Mouse (Mus musculus) myocyte (in vitro differentiated cells): Measurements from ENCODE around the gene Sh3kbp1. TPM values are rescaled to one million over a fixed set of nuclear protein-coding genes. Genes with fewer than 3 reads are reported as not detected.
A peak's percentile ranks its signal among the peaks of the same experiment; 100 is the strongest.

Experiments
- H3K27me3 ChIP-seq: one replicate; pipeline ENCODE4 v1.6.1; 2011; ENCODE audit not compliant: control insufficient read depth, insufficient read depth, insufficient read length
- H3K36me3 ChIP-seq: one replicate; pipeline ENCODE4 v1.6.1; 2011; ENCODE audit not compliant: control insufficient read depth, insufficient read depth
- H3K4me2 ChIP-seq: one replicate; pipeline ENCODE4 v1.6.1; 2011; ENCODE audit warnings: low read depth, control low read depth
- H3K4me3 ChIP-seq: one replicate; pipeline ENCODE4 v1.5.1; 2011; ENCODE audit warnings: mild to moderate bottlenecking, control low read depth, moderate library complexity
- H3K79me2 ChIP-seq: one replicate; pipeline ENCODE4 v1.6.1; 2011; ENCODE audit not compliant: control insufficient read depth, insufficient read depth
- H3ac ChIP-seq: one replicate; pipeline ENCODE4 v1.6.1; 2011; ENCODE audit not compliant: control insufficient read depth, insufficient read length
- CEBPB ChIP-seq: IDR thresholded peaks from 2 replicates; pipeline ENCODE4 v1.6.1; 2011; ENCODE audit warnings: mild to moderate bottlenecking, moderate library complexity; ENCODE audit not compliant: poor library complexity, insufficient read depth, severe bottlenecking
- E2F4 ChIP-seq: IDR thresholded peaks from one replicate; pipeline ENCODE4 v1.6.1; 2011; ENCODE audit warnings: mild to moderate bottlenecking, control low read depth, moderate library complexity; ENCODE audit not compliant: insufficient read depth
- MAX ChIP-seq: IDR thresholded peaks from one replicate; pipeline ENCODE4 v1.6.1; 2011; ENCODE audit warnings: low read depth, mild to moderate bottlenecking, control low read depth
- MYOD1 ChIP-seq, 3 experiments: IDR thresholded peaks; one replicate each; pipeline ENCODE4 v1.6.1; 2011; ENCODE audit warnings: control low read depth in 2 of 3, low read depth in 2 of 3, mild to moderate bottlenecking in 2 of 3, moderate library complexity in 1 of 3; ENCODE audit not compliant: insufficient read length in 2 of 3, control insufficient read depth in 1 of 3
- MYOG ChIP-seq, 3 experiments: IDR thresholded peaks; one replicate each; pipeline ENCODE4 v1.6.1; 2011; ENCODE audit warnings: control low read depth in 2 of 3, low read depth in 2 of 3, mild to moderate bottlenecking in 2 of 3; ENCODE audit not compliant: insufficient read length in 2 of 3, control insufficient read depth in 1 of 3, insufficient read depth in 1 of 3
- POLR2A ChIP-seq: IDR thresholded peaks from one replicate; pipeline ENCODE4 v1.6.1; 2011; ENCODE audit warnings: low read depth, mild to moderate bottlenecking, control low read depth, moderate library complexity; ENCODE audit not compliant: insufficient read length
- POLR2AphosphoS2 ChIP-seq: IDR thresholded peaks from one replicate; pipeline ENCODE4 v1.6.1; 2011; ENCODE audit warnings: low read depth, control low read depth; ENCODE audit not compliant: insufficient read length
- REST ChIP-seq: IDR thresholded peaks from one replicate; pipeline ENCODE4 v1.6.1; 2011; ENCODE audit warnings: mild to moderate bottlenecking, control low read depth, moderate library complexity; ENCODE audit not compliant: insufficient read depth, insufficient read length
- SRF ChIP-seq: IDR thresholded peaks from one replicate; pipeline ENCODE4 v1.6.1; 2011; ENCODE audit warnings: low read depth; ENCODE audit not compliant: control insufficient read depth, insufficient read length
- TCF12 ChIP-seq: IDR thresholded peaks from one replicate; pipeline ENCODE4 v1.6.1; 2011; ENCODE audit warnings: mild to moderate bottlenecking, control low read depth; ENCODE audit not compliant: poor library complexity, insufficient read depth, severe bottlenecking
- TCF3 ChIP-seq: IDR thresholded peaks from one replicate; pipeline ENCODE4 v1.6.1; 2011; ENCODE audit warnings: low read depth, control low read depth; ENCODE audit not compliant: insufficient read length
- USF1 ChIP-seq: IDR thresholded peaks from one replicate; pipeline ENCODE4 v1.6.1; 2011; ENCODE audit warnings: low read depth, mild to moderate bottlenecking, control low read depth, moderate library complexity
- polyA plus RNA-seq: library from polyadenylated mRNA; unstranded; fragments of >200 nt; fragmentation: generic; extraction: Trizol; gene quantifications from one replicate; pipeline ENCODE4 v1.2.1, GENCODE M21; 2012; ENCODE audit warnings: missing spikeins

Sh3kbp1 gene
- polyA plus RNA-seq, 1 experiment = 31.7 TPM

DNA sequence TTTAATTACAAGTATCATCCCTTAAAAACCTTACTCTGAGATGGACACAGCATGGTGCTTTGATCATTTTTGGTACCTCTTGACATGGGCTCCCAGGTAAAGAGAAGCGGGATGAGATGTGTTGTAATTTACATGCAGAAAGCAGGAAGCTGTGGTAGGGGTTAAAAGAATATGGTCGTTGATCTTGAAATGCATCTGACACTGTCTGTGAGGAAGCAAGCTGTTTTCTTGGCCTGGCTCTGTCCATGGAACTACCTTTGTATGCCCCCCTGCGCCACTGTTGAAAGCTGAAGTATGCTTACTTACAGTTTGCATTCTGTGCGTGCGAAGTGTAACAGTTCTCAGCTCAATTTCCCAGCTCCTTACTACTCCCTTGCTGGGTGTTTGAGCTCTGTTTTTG lies 61.6 kb downstream of the Sh3kbp1 start:
- Histone ChIP-seq H3ac (no peak overlapping the region), H3K79me2 (peaks cover 11% of the 10 kb centered on the region), H3K27me3 (no peaks in the 10 kb centered on the region), H3K36me3 (no peaks in the 10 kb centered on the region), H3K4me2 (no peak overlapping the region), H3K4me3 (no peak overlapping the region)
- TF ChIP-seq MYOD1 (IDR thresholded peaks at IDR 0.05; ENCODE audit: control insufficient read depth in 1 of 3, insufficient read length in 2 of 3, low read depth in 2 of 3) = no peak
- no peak for TF ChIP-seq POLR2A
- TF ChIP-seq E2F4 = no peak
- TF ChIP-seq SRF = no peak
- TF ChIP-seq POLR2AphosphoS2 = no peak
- TF ChIP-seq USF1 = no peak
- no peak for TF ChIP-seq REST
- TF ChIP-seq MYOG (IDR thresholded peaks at IDR 0.05; ENCODE audit: control insufficient read depth in 1 of 3, insufficient read depth in 1 of 3, insufficient read length in 2 of 3, low read depth in 2 of 3) = no peak
- TF ChIP-seq TCF12 = no peak
- no peak for TF ChIP-seq CEBPB
- TF ChIP-seq MAX = no peak
- TF ChIP-seq TCF3 = no peak

- Histone ChIP-seq H3K27me3 (no peaks in the 10 kb centered on the region), H3K4me3 (no peak overlapping the region), H3K79me2 (peaks cover 22% of the 10 kb centered on the region), H3K4me2 (no peak overlapping the region), H3ac (no peak overlapping the region), H3K36me3 (no peaks in the 10 kb centered on the region)
- peak in 1 of 3 experiments; percentile 28 for TF ChIP-seq MYOG (IDR thresholded peaks at IDR 0.05; ENCODE audit: control insufficient read depth in 1 of 3, insufficient read depth in 1 of 3, insufficient read length in 2 of 3, low read depth in 2 of 3)
- no peak for TF ChIP-seq MAX
- TF ChIP-seq SRF = no peak
- TF ChIP-seq POLR2AphosphoS2 = no peak
Measured at GRCm38 (mm10) chrX:159689785-159690416, 62.8 kb downstream of the Sh3kbp1 start.

GRCm38 (mm10) chrX:159693126-159693525 lies 66.1 kb downstream of the Sh3kbp1 start:
- H3K36me3 ChIP-seq = no peaks in the 10 kb centered on the region
- H3ac ChIP-seq = no peak overlapping the region
- peaks cover 28% of the 10 kb centered on the region for H3K79me2 ChIP-seq
- H3K4me3 ChIP-seq = no peak overlapping the region
- no peaks in the 10 kb centered on the region for H3K27me3 ChIP-seq
- H3K4me2 ChIP-seq = no peak overlapping the region
- TF ChIP-seq TCF12 = no peak
- no peak for TF ChIP-seq POLR2AphosphoS2

- TF ChIP-seq MYOG (IDR thresholded peaks at IDR 0.05; ENCODE audit: control insufficient read depth in 1 of 3, insufficient read depth in 1 of 3, insufficient read length in 2 of 3, low read depth in 2 of 3) (no peak), CEBPB (no peak), USF1 (no peak), TCF12 (no peak), MAX (no peak), E2F4 (no peak), REST (no peak), POLR2A (no peak), POLR2AphosphoS2 (no peak), SRF (no peak), TCF3 (no peak), MYOD1 (IDR thresholded peaks at IDR 0.05; ENCODE audit: control insufficient read depth in 1 of 3, insufficient read length in 2 of 3, low read depth in 2 of 3) (no peak)
- peak overlapping the region; percentile 49 for H3K4me2 ChIP-seq
- H3K4me3 ChIP-seq = no peak overlapping the region
- no peaks in the 10 kb centered on the region for H3K36me3 ChIP-seq
- peaks cover 50% of the 10 kb centered on the region for H3K79me2 ChIP-seq
- H3K27me3 ChIP-seq = no peaks in the 10 kb centered on the region
- no peak overlapping the region for H3ac ChIP-seq
Measured at GRCm38 (mm10) chrX:159696545-159696944, 69.5 kb downstream of the Sh3kbp1 start.

DNA sequence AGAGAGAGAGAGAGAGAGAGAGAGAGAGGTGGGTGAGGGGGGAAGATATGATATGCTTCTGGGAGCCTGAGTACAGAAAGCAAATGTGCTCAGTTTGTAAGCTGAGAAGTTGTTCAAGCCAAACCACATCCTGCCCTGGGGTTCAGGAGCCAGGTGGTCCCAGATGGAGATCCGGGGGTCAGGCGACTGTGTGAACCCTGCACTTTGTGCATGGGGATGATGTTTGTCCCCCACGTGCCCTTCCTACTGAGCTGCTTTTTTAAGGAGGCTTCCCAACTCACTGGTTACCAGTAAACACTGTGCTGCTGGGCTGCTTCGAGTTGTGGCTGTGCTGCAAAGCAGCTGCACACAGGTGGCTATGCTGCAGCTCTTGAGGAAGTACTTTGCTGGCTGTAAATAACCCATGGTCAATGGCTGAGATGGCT lies 70.0 kb downstream of the Sh3kbp1 start:
- no peak overlapping the region for H3ac ChIP-seq
- TF ChIP-seq USF1 (peak; percentile 30), MYOG (IDR thresholded peaks at IDR 0.05; ENCODE audit: control insufficient read depth in 1 of 3, insufficient read depth in 1 of 3, insufficient read length in 2 of 3, low read depth in 2 of 3) (peak; percentile 25 to 76 (median 58)), MYOD1 (IDR thresholded peaks at IDR 0.05; ENCODE audit: control insufficient read depth in 1 of 3, insufficient read length in 2 of 3, low read depth in 2 of 3) (peak in 2 of 3 experiments; percentile 55 to 65), SRF (no peak)
- H3K79me2 ChIP-seq = peaks cover 49% of the 10 kb centered on the region
- H3K4me2 ChIP-seq = peak overlapping the region; percentile 69
- H3K36me3 ChIP-seq = no peaks in the 10 kb centered on the region
- H3K27me3 ChIP-seq = no peaks in the 10 kb centered on the region
- H3K4me3 ChIP-seq = no peak overlapping the region
